Comparison of ENCODE assay signal across 9 mouse cellular contexts in genomic region chr11:18750911-18751841, GRCm38 (mm10).
DNase-seq lines count a peak whose midpoint lies in the region; ATAC-seq lines count a peak whose summit lies in the region.
"Had no signal": no experiment of that assay in that cellular context is flagged by ENCODE, and none has a peak within 500 bp of the region (broad histone marks: within the 10 kb centered on the region; RNA-seq: fewer than 3 reads in every experiment).

No protein-coding gene starts in this region.

- ATAC-seq in heart, embryonic 13.5 days (ENCODE audit: extremely low read depth, insufficient number of reproducible peaks, low FRiP score, low TSS enrichment), result no peak
- ATAC-seq in hindbrain, embryonic 14.5 days (ENCODE audit: low FRiP score), result peak; percentile 49
- ATAC-seq in midbrain, embryonic 16.5 days, result peak; percentile 34; the same call in 1 of the 2 replicates
- no peak for ATAC-seq in granulocyte monocyte progenitor cell, adult 5-6 weeks (replicated peaks; ENCODE audit: poor library complexity, severe bottlenecking)

- DNase-seq in heart, adult 9 months (ENCODE audit: low spot score in 2 of 2), result no peak
- DNase-seq in cerebellum, postnatal 25 days, result peak; percentile 67 to 78
- DNase-seq in hindbrain, embryonic 14.5 days (ENCODE audit: low spot score), result peak; percentile 58
- DNase-seq in urinary bladder, adult 18-20 months (ENCODE audit: low spot score in 2 of 2), result no peak
- DNase-seq in frontal cortex, postnatal 14 days (ENCODE audit: low spot score in 2 of 2), result no peak

- 0 out of 2 replicates have a peak overlapping the region, but pooled peaks have one; percentile 15 for H3K27ac ChIP-seq in heart, embryonic 13.5 days (replicated peaks)
- H3K27ac ChIP-seq in hindbrain, embryonic 14.5 days, result peak overlapping the region; percentile 90
- H3K27ac ChIP-seq in midbrain, embryonic 16.5 days (ENCODE audit: low read length), result no peak overlapping the region

- H3K27me3 ChIP-seq in heart, embryonic 13.5 days (replicated peaks), result no peaks in the 10 kb centered on the region
- no peaks in the 10 kb centered on the region for H3K27me3 ChIP-seq in hindbrain, embryonic 14.5 days (ENCODE audit: control insufficient read depth, insufficient read depth, low read length)
- 0 out of 2 replicates have a peak, but pooled peaks cover 3% of the 10 kb centered on the region for H3K27me3 ChIP-seq in midbrain, embryonic 16.5 days (ENCODE audit: control insufficient read depth, insufficient read depth, low read depth, low read length)
- H3K27me3 ChIP-seq: CH12.LX had no signal

- H3K4me3 ChIP-seq in heart, embryonic 13.5 days, result peak overlapping the region; percentile 23
- H3K4me3 ChIP-seq in hindbrain, embryonic 14.5 days (replicated peaks; ENCODE audit: low read length), result peak overlapping the region; percentile 15
- H3K4me3 ChIP-seq in midbrain, embryonic 16.5 days (ENCODE audit: low read depth, low read length), result peak overlapping the region; percentile 13

- peaks cover 54% of the 10 kb centered on the region for H3K4me1 ChIP-seq in heart, embryonic 13.5 days
- H3K4me1 ChIP-seq in hindbrain, embryonic 14.5 days (replicated peaks; ENCODE audit: control insufficient read depth, insufficient read depth, low read length), result peaks cover 71% of the 10 kb centered on the region
- H3K4me1 ChIP-seq in midbrain, embryonic 16.5 days (ENCODE audit: control insufficient read depth, insufficient read depth, low read length), result peaks cover 32% of the 10 kb centered on the region

- no peaks in the 10 kb centered on the region for H3K9me3 ChIP-seq in heart, embryonic 13.5 days
- H3K9me3 ChIP-seq in hindbrain, embryonic 14.5 days (ENCODE audit: control insufficient read depth, low read length), result no peaks in the 10 kb centered on the region
- H3K9me3 ChIP-seq in midbrain, embryonic 16.5 days (replicated peaks; ENCODE audit: control insufficient read depth, low read length, poor library complexity, severe bottlenecking), result no peaks in the 10 kb centered on the region

- H3K4me2 ChIP-seq in heart, embryonic 13.5 days, result peak overlapping the region; percentile 62
- peak overlapping the region; percentile 54 for H3K4me2 ChIP-seq in hindbrain, embryonic 14.5 days (replicated peaks)
- peak overlapping the region; percentile 46 for H3K4me2 ChIP-seq in midbrain, embryonic 16.5 days (ENCODE audit: low read length)

- no peaks in the 10 kb centered on the region for H3K36me3 ChIP-seq in heart, embryonic 13.5 days
- H3K36me3 ChIP-seq in hindbrain, embryonic 14.5 days (replicated peaks; ENCODE audit: control insufficient read depth, insufficient read depth), result no peaks in the 10 kb centered on the region
- H3K36me3 ChIP-seq in midbrain, embryonic 16.5 days (ENCODE audit: control insufficient read depth, insufficient read depth, low read length), result no peaks in the 10 kb centered on the region

- 30% methylated on average over 20 of the region's 20 CpGs for WGBS in heart, embryonic 13.5 days
- WGBS in hindbrain, embryonic 14.5 days, result 11% methylated on average over 20 of the region's 20 CpGs
- 19% methylated on average over 20 of the region's 20 CpGs for WGBS in midbrain, embryonic 16.5 days

- H3K9ac ChIP-seq in heart, embryonic 13.5 days, result peak overlapping the region; percentile 50; the same call in 1 of the 2 replicates
- H3K9ac ChIP-seq in hindbrain, embryonic 14.5 days, result peak overlapping the region; percentile 57
- H3K9ac ChIP-seq in midbrain, embryonic 16.5 days (ENCODE audit: low read depth, low read length), result no peak overlapping the region

Comparison
In these comparisons a context has a peak if more than half of its experiments do, and no peak if none do; other contexts are left out.
1. ATAC-seq: peak in hindbrain, embryonic 14.5 days (single experiment) and midbrain, embryonic 16.5 days (single experiment); none in heart, embryonic 13.5 days (single experiment) and granulocyte monocyte progenitor cell, adult 5-6 weeks (single experiment).
2. DNase-seq: peak in cerebellum, postnatal 25 days (2 of 2) and hindbrain, embryonic 14.5 days (single experiment); none in heart, adult 9 months (0 of 2), urinary bladder, adult 18-20 months (0 of 2) and frontal cortex, postnatal 14 days (0 of 2).
3. Peak in every context shown above with its lines, with median percentiles within 50 percentile points of each other: H3K4me2 ChIP-seq and H3K4me3 ChIP-seq.